ENCODE assay signal across 28 mouse cellular contexts in genomic region chr12:87474756-87475155, GRCm38 (mm10). TPM values are rescaled to one million over a fixed set of nuclear protein-coding genes. Genes with fewer than 3 reads are reported as not detected.
"Had no signal": no experiment of that assay in that cellular context is flagged by ENCODE, and none has a peak within 500 bp of the region (broad histone marks: within the 10 kb centered on the region; RNA-seq: fewer than 3 reads in every experiment).

No protein-coding gene starts in this region.

- H3K27me3 ChIP-seq: lung, embryonic 15.5 days; midbrain, embryonic 12.5 days; midbrain, embryonic 15.5 days; neural tube, embryonic 13.5 days; neural tube, embryonic 15.5 days had no signal

- H3K36me3 ChIP-seq: lung, embryonic 15.5 days; midbrain, embryonic 12.5 days; midbrain, embryonic 15.5 days; neural tube, embryonic 13.5 days; neural tube, embryonic 15.5 days had no signal

- H3K4me3 ChIP-seq: lung, embryonic 15.5 days; megakaryocyte, embryonic 14.5 days; midbrain, embryonic 12.5 days; midbrain, embryonic 15.5 days; neural tube, embryonic 13.5 days; neural tube, embryonic 15.5 days had no signal

- H3K9me3 ChIP-seq: lung, embryonic 15.5 days; megakaryocyte, embryonic 14.5 days; midbrain, embryonic 12.5 days; midbrain, embryonic 15.5 days; neural tube, embryonic 13.5 days; neural tube, embryonic 15.5 days had no signal

- DNase-seq: lung, adult 2 months; lung, postnatal 14 days; lung, postnatal 36 days; retina, postnatal 1 day; right cerebral cortex, adult 18-20 months; right cerebral cortex, postnatal 25 days; right cerebral cortex, postnatal 4 days; spleen, adult 18-20 months; thymus, adult 2 months; thymus, postnatal 25 days; thymus, postnatal 4 days had no signal

- ATAC-seq: lung, postnatal 0 days; midbrain, embryonic 15.5 days had no signal

- H3K9ac ChIP-seq: liver, embryonic 14.5 days; lung, embryonic 15.5 days; midbrain, embryonic 12.5 days; midbrain, embryonic 15.5 days; neural tube, embryonic 13.5 days; neural tube, embryonic 15.5 days had no signal

- H3K27ac ChIP-seq: liver, embryonic 14.5 days; lung, embryonic 15.5 days; macrophage; midbrain, embryonic 12.5 days; midbrain, embryonic 15.5 days; neural tube, embryonic 13.5 days; neural tube, embryonic 15.5 days had no signal

- H3K4me2 ChIP-seq: lung, embryonic 15.5 days; midbrain, embryonic 12.5 days; midbrain, embryonic 15.5 days; neural tube, embryonic 13.5 days; neural tube, embryonic 15.5 days had no signal

RNA-seq across cellular contexts. Expression of gene Gm5788, which starts 19.8 kb away (rescaled TPM):
- polyA plus RNA-seq: liver, embryonic 14.5 days; liver, embryonic 16.5 days; lung, adult 2 months; lung, embryonic 15.5 days; lung, postnatal 0 days; macrophage; midbrain, embryonic 12.5 days; midbrain, embryonic 15.5 days; midbrain, postnatal 0 days; neural tube, embryonic 11.5 days; neural tube, embryonic 13.5 days; neural tube, embryonic 15.5 days; small intestine, adult 2 months; stomach, embryonic 14.5 days; stomach, embryonic 16.5 days; testis, adult 2 months; thymus, adult 2 months; urinary bladder, adult 2 months had no signal

RNA-seq across cellular contexts. Expression of gene Gm8300, which starts 39.4 kb away (rescaled TPM):
- polyA plus RNA-seq: liver, embryonic 14.5 days; liver, embryonic 16.5 days; lung, adult 2 months; lung, embryonic 15.5 days; lung, postnatal 0 days; macrophage; midbrain, embryonic 12.5 days; midbrain, embryonic 15.5 days; midbrain, postnatal 0 days; neural tube, embryonic 11.5 days; neural tube, embryonic 13.5 days; neural tube, embryonic 15.5 days; small intestine, adult 2 months; stomach, embryonic 14.5 days; stomach, embryonic 16.5 days; testis, adult 2 months; thymus, adult 2 months; urinary bladder, adult 2 months had no signal
